Mouse (Mus musculus): ENCODE data around the gene Btbd9. TPM values are rescaled to one million over a fixed set of nuclear protein-coding genes. Genes with fewer than 3 reads are reported as not detected.
A peak's percentile ranks its signal among the peaks of the same experiment; 100 is the strongest.
"Not testable (repeated sequence)": the region's sequence is repeated elsewhere in the genome, so short reads cannot be mapped to it uniquely, and the experiment has no call there.

Gene Btbd9
- polyA plus RNA-seq, 1 experiment from 2014 or later: 121 TPM

GRCm38 (mm10) chr17:30549899-30550773, 26.2 kb downstream of the Btbd9 start:
- ATAC-seq (ENCODE audit: low FRiP score): no peak
- H3K27me3 ChIP-seq (replicated peaks): no peaks in the 10 kb centered on the region
- H3K9me3 ChIP-seq (replicated peaks): no peaks in the 10 kb centered on the region
- H3K4me2 ChIP-seq: no peak overlapping the region
- WGBS: 61% methylated on average over 9 of the region's 9 CpGs
- no peak overlapping the region for H3K4me3 ChIP-seq (replicated peaks)
- H3K36me3 ChIP-seq: no peaks in the 10 kb centered on the region
- no peak overlapping the region for H3K9ac ChIP-seq (replicated peaks)
- no peak overlapping the region for H3K27ac ChIP-seq (replicated peaks)
- peaks cover 27% of the 10 kb centered on the region for H3K4me1 ChIP-seq

GRCm38 (mm10) chr17:30539098-30539497, 37.2 kb downstream of the Btbd9 start:
- Histone ChIP-seq H3K27ac (replicated peaks) (0 out of 2 replicates have a peak overlapping the region, but pooled peaks have one; percentile 33), H3K4me2 (no peak overlapping the region), H3K4me3 (replicated peaks) (no peak overlapping the region), H3K4me1 (peaks cover 27% of the 10 kb centered on the region), H3K9ac (replicated peaks) (no peak overlapping the region), H3K27me3 (replicated peaks) (no peaks in the 10 kb centered on the region), H3K9me3 (replicated peaks) (no peaks in the 10 kb centered on the region), H3K36me3 (no peaks in the 10 kb centered on the region)
- ATAC-seq (ENCODE audit: low FRiP score): no peak
- WGBS: 33% methylated on average over 8 of the region's 8 CpGs

DNA sequence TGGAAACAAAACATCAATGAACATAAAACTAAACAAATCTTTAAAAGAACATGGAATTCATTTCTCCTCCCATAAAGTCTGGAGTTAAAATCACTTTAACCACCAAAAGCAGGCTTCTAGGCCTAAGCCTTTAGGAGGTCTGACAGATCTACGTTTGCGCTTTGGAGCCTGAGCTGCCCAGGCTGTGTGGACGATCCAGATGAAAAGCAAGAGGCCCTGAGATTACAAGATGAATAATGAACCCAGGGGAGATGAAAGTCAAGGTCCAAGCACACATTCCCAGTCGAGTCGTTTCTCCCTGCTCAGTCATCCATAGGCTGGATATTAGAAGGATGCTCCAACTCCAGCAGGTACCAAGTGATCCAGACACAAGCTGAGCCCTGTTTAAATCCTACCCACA, 39.6 kb downstream of the Btbd9 start:
- Histone ChIP-seq H3K9ac (replicated peaks) (no peak overlapping the region), H3K27me3 (replicated peaks) (no peaks in the 10 kb centered on the region), H3K36me3 (no peaks in the 10 kb centered on the region), H3K4me2 (no peak overlapping the region), H3K4me1 (peaks cover 18% of the 10 kb centered on the region), H3K27ac (replicated peaks) (no peak overlapping the region), H3K9me3 (replicated peaks) (no peaks in the 10 kb centered on the region), H3K4me3 (replicated peaks) (no peak overlapping the region)
- ATAC-seq (ENCODE audit: low FRiP score): no peak
- 52% methylated on average over 5 of the region's 5 CpGs for WGBS

GRCm38 (mm10) chr17:30533098-30533497, 43.2 kb downstream of the Btbd9 start:
- Histone ChIP-seq H3K27ac (replicated peaks) (no peak overlapping the region), H3K36me3 (no peaks in the 10 kb centered on the region), H3K9ac (replicated peaks) (no peak overlapping the region), H3K9me3 (replicated peaks) (no peaks in the 10 kb centered on the region), H3K4me3 (replicated peaks) (no peak overlapping the region), H3K4me1 (peaks cover 15% of the 10 kb centered on the region), H3K4me2 (no peak overlapping the region), H3K27me3 (replicated peaks) (no peaks in the 10 kb centered on the region)
- ATAC-seq (ENCODE audit: low FRiP score): no peak
- 88% methylated on average over 2 of the region's 2 CpGs for WGBS

GRCm38 (mm10) chr17:30530542-30530940, 45.7 kb downstream of the Btbd9 start:
- 43% methylated on average over 4 of the region's 4 CpGs for WGBS
- H3K4me2 ChIP-seq: no peak overlapping the region
- no peak overlapping the region for H3K9ac ChIP-seq (replicated peaks)
- no peak overlapping the region for H3K27ac ChIP-seq (replicated peaks)
- H3K27me3 ChIP-seq (replicated peaks): no peaks in the 10 kb centered on the region
- ATAC-seq (ENCODE audit: low FRiP score): no peak
- peaks cover 8% of the 10 kb centered on the region for H3K4me1 ChIP-seq
- no peaks in the 10 kb centered on the region for H3K9me3 ChIP-seq (replicated peaks)
- peaks cover 5% of the 10 kb centered on the region for H3K36me3 ChIP-seq
- H3K4me3 ChIP-seq (replicated peaks): no peak overlapping the region

GRCm38 (mm10) chr17:30529632-30530541, 46.4 kb downstream of the Btbd9 start:
- peaks cover 5% of the 10 kb centered on the region for H3K36me3 ChIP-seq
- ATAC-seq (ENCODE audit: low FRiP score): no peak
- H3K9me3 ChIP-seq (replicated peaks): no peaks in the 10 kb centered on the region
- 78% methylated on average over 12 of the region's 12 CpGs for WGBS
- H3K27me3 ChIP-seq (replicated peaks): no peaks in the 10 kb centered on the region
- H3K27ac ChIP-seq (replicated peaks): no peak overlapping the region
- no peak overlapping the region for H3K4me2 ChIP-seq
- no peak overlapping the region for H3K9ac ChIP-seq (replicated peaks)
- H3K4me3 ChIP-seq (replicated peaks): no peak overlapping the region
- peaks cover 11% of the 10 kb centered on the region for H3K4me1 ChIP-seq

DNA sequence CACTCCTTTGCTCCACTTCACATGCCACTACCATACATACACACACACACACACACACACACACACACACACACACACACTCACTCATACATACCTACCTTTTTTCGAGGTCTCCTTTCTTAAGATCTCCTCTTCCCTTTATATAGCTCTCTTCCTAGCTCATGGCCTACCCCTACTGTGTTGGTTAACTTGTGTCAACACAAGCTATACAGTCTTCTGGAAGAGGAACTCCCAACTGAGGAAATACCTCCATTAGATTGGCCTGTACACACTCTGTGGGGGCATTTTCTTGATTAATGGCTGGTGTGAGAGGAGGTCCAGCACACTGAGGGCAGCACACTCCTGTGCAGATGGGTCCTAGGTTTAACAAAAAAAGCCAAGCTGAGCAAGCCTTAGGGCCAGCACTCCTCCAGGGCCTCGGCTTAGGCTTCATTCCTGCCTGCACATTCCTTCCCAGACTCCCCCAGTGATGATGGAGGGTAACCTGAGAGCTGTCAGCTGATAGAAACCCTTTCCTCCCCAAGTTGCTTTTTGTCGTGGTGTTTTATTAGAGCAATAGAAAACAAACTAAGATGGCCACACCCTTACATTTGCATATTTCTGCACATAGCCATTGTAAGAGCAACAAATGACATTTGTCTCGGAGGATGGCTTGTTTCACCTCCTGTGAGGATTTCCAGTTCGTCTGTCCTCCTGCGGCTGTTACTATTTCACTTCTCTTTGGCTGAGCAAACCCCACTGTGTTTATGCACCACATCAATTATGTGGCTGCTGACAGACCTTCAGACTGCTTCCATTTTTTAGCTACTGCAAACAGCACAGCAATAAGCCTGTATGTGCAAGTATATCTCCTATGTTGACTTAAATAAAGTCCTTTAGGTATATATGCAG, 50.6 kb downstream of the Btbd9 start:
- H3K27me3 ChIP-seq (replicated peaks): no peaks in the 10 kb centered on the region
- no peak overlapping the region for H3K4me3 ChIP-seq (replicated peaks)
- H3K27ac ChIP-seq (replicated peaks): no peak overlapping the region
- H3K9me3 ChIP-seq (replicated peaks): no peaks in the 10 kb centered on the region
- no peak for ATAC-seq (ENCODE audit: low FRiP score)
- H3K4me1 ChIP-seq: peaks cover 12% of the 10 kb centered on the region; the same call in 1 of the 2 replicates
- H3K36me3 ChIP-seq: peaks cover 5% of the 10 kb centered on the region
- H3K4me2 ChIP-seq: no peak overlapping the region
- 36% methylated on average over 6 of the region's 6 CpGs for WGBS
- H3K9ac ChIP-seq (replicated peaks): no peak overlapping the region

DNA sequence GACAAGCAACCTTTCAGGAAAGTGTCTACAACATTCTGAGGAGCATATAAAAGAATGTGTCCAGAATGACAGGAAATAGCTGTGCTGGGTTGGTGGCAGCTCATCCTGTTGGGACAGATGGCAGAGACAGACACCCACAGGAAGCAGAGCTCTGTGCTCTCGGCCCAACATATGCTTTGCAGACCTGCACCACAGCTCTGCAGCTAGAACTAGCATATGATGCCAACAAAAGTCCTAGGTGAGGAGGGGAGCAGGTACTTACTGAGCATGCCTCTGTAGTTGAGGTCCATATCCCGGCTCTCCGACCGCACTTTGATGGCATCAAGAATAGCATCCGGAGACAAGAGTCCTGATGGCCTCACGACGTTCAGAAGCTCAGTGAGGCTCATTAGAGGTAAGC, 51.8 kb downstream of the Btbd9 start:
- ATAC-seq (ENCODE audit: low FRiP score): no peak
- 85% methylated on average over 7 of the region's 7 CpGs for WGBS
- no peak overlapping the region for H3K9ac ChIP-seq (replicated peaks)
- 0 out of 2 replicates have a peak, but pooled peaks cover 7% of the 10 kb centered on the region for H3K4me1 ChIP-seq
- H3K9me3 ChIP-seq (replicated peaks): no peaks in the 10 kb centered on the region
- no peak overlapping the region for H3K4me3 ChIP-seq (replicated peaks)
- H3K27ac ChIP-seq (replicated peaks): no peak overlapping the region
- no peak overlapping the region for H3K4me2 ChIP-seq
- H3K36me3 ChIP-seq: peaks cover 5% of the 10 kb centered on the region
- no peaks in the 10 kb centered on the region for H3K27me3 ChIP-seq (replicated peaks)

DNA sequence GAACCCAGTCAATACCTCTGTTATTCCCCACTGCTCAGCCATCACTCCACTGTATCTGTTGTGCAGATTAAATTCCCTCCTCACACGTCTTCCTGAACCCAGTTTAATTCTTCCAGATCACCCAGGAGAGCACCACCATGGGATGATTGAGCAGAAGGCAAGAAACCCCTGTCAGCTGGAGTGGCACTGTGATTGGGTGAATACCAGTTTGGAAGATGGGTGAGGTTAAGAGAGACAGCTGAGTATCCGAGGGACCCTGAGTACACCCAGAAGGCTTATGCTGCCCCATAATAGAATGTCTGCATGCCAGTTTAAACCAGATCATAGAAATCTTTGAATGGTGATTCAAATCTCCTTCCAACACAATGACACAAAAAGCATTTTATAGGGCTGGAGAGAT, 52.5 kb downstream of the Btbd9 start:
- H3K27me3 ChIP-seq (replicated peaks): no peaks in the 10 kb centered on the region
- H3K4me3 ChIP-seq (replicated peaks): no peak overlapping the region
- 79% methylated on average over 2 of the region's 2 CpGs for WGBS
- H3K36me3 ChIP-seq: peaks cover 5% of the 10 kb centered on the region
- no peak overlapping the region for H3K27ac ChIP-seq (replicated peaks)
- no peak for ATAC-seq (ENCODE audit: low FRiP score)
- 0 out of 2 replicates have a peak, but pooled peaks cover 9% of the 10 kb centered on the region for H3K4me1 ChIP-seq
- H3K4me2 ChIP-seq: no peak overlapping the region
- no peaks in the 10 kb centered on the region for H3K9me3 ChIP-seq (replicated peaks)
- no peak overlapping the region for H3K9ac ChIP-seq (replicated peaks)

DNA sequence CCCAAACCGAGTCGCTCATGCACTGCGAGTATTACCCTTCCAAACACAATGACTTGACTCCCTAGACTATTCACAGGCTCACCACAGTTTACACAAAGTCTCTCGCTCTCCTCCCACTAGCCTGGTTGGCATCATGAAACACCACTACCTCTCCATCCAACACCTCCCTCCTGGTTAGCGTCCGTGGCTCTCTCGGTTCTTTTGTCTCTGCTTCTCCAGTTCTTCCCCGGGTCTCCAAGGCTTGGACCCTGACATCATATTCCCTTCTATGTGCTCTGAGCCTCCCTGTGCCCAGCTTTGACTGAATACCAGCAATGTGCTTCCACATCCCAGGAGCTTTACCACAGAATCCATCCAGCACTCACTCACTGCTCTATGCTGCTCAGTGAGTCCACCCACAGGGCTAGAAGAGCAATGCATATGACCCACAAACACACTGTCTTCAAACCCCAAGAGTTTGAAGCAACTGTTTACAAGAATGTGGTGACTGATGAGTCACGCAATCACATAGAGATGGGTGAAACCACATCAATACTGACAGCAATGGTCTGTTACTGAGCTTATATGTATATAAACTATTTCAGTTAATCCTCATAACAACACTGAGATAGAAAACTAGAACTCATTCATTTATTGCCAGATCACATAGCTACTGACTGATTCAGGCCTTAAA, 53.7 kb downstream of the Btbd9 start:
- no peak for ATAC-seq (ENCODE audit: low FRiP score)
- no peaks in the 10 kb centered on the region for H3K9me3 ChIP-seq (replicated peaks)
- H3K4me1 ChIP-seq: 0 out of 2 replicates have a peak, but pooled peaks cover 11% of the 10 kb centered on the region
- H3K4me3 ChIP-seq (replicated peaks): no peak overlapping the region
- no peaks in the 10 kb centered on the region for H3K27me3 ChIP-seq (replicated peaks)
- no peak overlapping the region for H3K9ac ChIP-seq (replicated peaks)
- no peak overlapping the region for H3K4me2 ChIP-seq
- WGBS: 96% methylated on average over 9 of the region's 9 CpGs
- no peak overlapping the region for H3K27ac ChIP-seq (replicated peaks)
- peaks cover 5% of the 10 kb centered on the region for H3K36me3 ChIP-seq

GRCm38 (mm10) chr17:30519172-30519512, 57.1 kb downstream of the Btbd9 start:
- not testable (repeated sequence) for H3K4me2 ChIP-seq; H3K4me1 ChIP-seq; H3K9me3 ChIP-seq (replicated peaks); H3K4me3 ChIP-seq (replicated peaks); H3K9ac ChIP-seq (replicated peaks); H3K36me3 ChIP-seq; H3K27ac ChIP-seq (replicated peaks); H3K27me3 ChIP-seq (replicated peaks); ATAC-seq (ENCODE audit: low FRiP score)
- WGBS: 78% methylated on average over 2 of the region's 2 CpGs
